Mouse (Mus musculus) ES-E14 (cell line): ENCODE measurements around the gene Lamtor2. TPM values are rescaled to one million over a fixed set of nuclear protein-coding genes. Genes with fewer than 3 reads are reported as not detected.

Experiments used
- DNase-seq: peaks from one replicate; pipeline ENCODE4 v3.0.0-alpha.2; 2013; ENCODE audit warnings: low read depth, low spot score
- H3K27ac ChIP-seq: 2 replicates; pipeline ENCODE4 v1.5.1; 2012; ENCODE audit warnings: low read depth, mild to moderate bottlenecking, low read length, moderate library complexity, mixed read lengths; ENCODE audit not compliant: poor library complexity, insufficient read depth, severe bottlenecking
- H3K36me3 ChIP-seq: 2 replicates; pipeline ENCODE4 v1.6.1; 2012; ENCODE audit warnings: mild to moderate bottlenecking, low read length, moderate library complexity, mixed read lengths; ENCODE audit not compliant: control insufficient read depth, poor library complexity, insufficient read depth, severe bottlenecking
- H3K4me1 ChIP-seq, 2 experiments: fragments of 150-350 bp in 1 of 2; sonication (generic) in 1 of 2; 2 replicates each; pipeline ENCODE4 v1.6.1; 2012; ENCODE audit warnings: low read length in 2 of 2, mild to moderate bottlenecking in 1 of 2, mixed read lengths in 1 of 2; ENCODE audit not compliant: control insufficient read depth in 2 of 2, insufficient read depth in 2 of 2, poor library complexity in 1 of 2
- H3K4me3 ChIP-seq, 2 experiments: fragments of 150-350 bp in 1 of 2; sonication (generic) in 1 of 2; 2 replicates each; pipeline ENCODE4 v1.5.1; 2012; ENCODE audit warnings: low read length in 2 of 2, low read depth in 1 of 2, mild to moderate bottlenecking in 1 of 2, mixed read lengths in 1 of 2; ENCODE audit not compliant: insufficient read depth in 1 of 2, poor library complexity in 1 of 2, severe bottlenecking in 1 of 2
- H3K9ac ChIP-seq: 2 replicates; pipeline ENCODE4 v1.6.1; 2012; ENCODE audit warnings: low read depth, mild to moderate bottlenecking, low read length, mixed read lengths; ENCODE audit not compliant: poor library complexity, insufficient read depth, severe bottlenecking
- H3K9me3 ChIP-seq: fragments of 150-350 bp; sonication (generic); 2 replicates; pipeline ENCODE4 v1.6.1; 2012; ENCODE audit warnings: low read depth, mild to moderate bottlenecking, low read length; ENCODE audit not compliant: control insufficient read depth, insufficient read depth
- CHD2 ChIP-seq: IDR thresholded peaks from 2 replicates; pipeline ENCODE4 v1.6.1; 2014; ENCODE audit warnings: mild to moderate bottlenecking, low read depth, low read length, inconsistent platforms
- HCFC1 ChIP-seq: IDR thresholded peaks from 2 replicates; pipeline ENCODE4 v1.6.1; 2012; ENCODE audit warnings: low read length, inconsistent platforms, borderline replicate concordance; ENCODE audit not compliant: insufficient read depth
- MAFK ChIP-seq: IDR thresholded peaks from 2 replicates; pipeline ENCODE4 v1.6.1; 2014; ENCODE audit warnings: mild to moderate bottlenecking, low read depth, low read length, inconsistent platforms; ENCODE audit not compliant: insufficient read depth
- ZC3H11A ChIP-seq: IDR thresholded peaks from 2 replicates; pipeline ENCODE4 v1.6.1; 2012; ENCODE audit warnings: low read depth, mild to moderate bottlenecking, inconsistent platforms, low read length, borderline replicate concordance
- ZNF384 ChIP-seq: IDR thresholded peaks from 2 replicates; pipeline ENCODE4 v1.6.1; 2012; ENCODE audit warnings: low read depth, low read length, inconsistent platforms
- in situ Hi-C, 2 experiments: fragments of 600-800 bp; cut with MboI; formaldehyde crosslinking; loops; one replicate each; pipeline ENCODE4 v1.15.1; 2025; ENCODE audit warnings: low sequenced_read_pairs in 2 of 2, inconsistent platforms in 1 of 2; ENCODE audit not compliant: unreplicated experiment in 2 of 2
- total RNA-seq: library from RNA; depleted of rRNA; stranded (reverse); fragments of 300-350 nt; gene quantifications from 2 replicates; pipeline ENCODE4 v1.2.3, GENCODE M21; 2012

Gene Lamtor2
- total RNA-seq, 1 experiment, result 108 TPM

GRCm38 (mm10) chr3:88503505-88503863, 49.4 kb downstream of the Lamtor2 start:
- no peak overlapping the region for H3K9ac ChIP-seq
- H3K9me3 ChIP-seq, result no peaks in the 10 kb centered on the region
- no peak overlapping the region for H3K27ac ChIP-seq
- no peaks in the 10 kb centered on the region for H3K36me3 ChIP-seq
- in situ Hi-C loops, result no loop called here
- peak overlapping the region in 1 of 2 experiments; percentile 56; a peak in 1 of 4 replicates for H3K4me3 ChIP-seq
- DNase-seq, result no peak
- peaks cover 2 to 26% of the 10 kb centered on the region in 2 experiments; a peak in 3 of 4 replicates for H3K4me1 ChIP-seq
- TF ChIP-seq ZNF384, result no peak
- TF ChIP-seq MAFK, result no peak

- no peak for TF ChIP-seq HCFC1
- TF ChIP-seq ZC3H11A, result no peak
- no peak for TF ChIP-seq CHD2
- no peak for TF ChIP-seq MAFK
- TF ChIP-seq ZNF384, result no peak
- Histone ChIP-seq H3K4me3 (peak overlapping the region; percentile 56 to 67), H3K4me1 (peaks cover 2 to 22% of the 10 kb centered on the region in 2 experiments; a peak in 3 of 4 replicates), H3K27ac (no peak overlapping the region), H3K9ac (peak overlapping the region; percentile 62), H3K9me3 (no peaks in the 10 kb centered on the region), H3K36me3 (no peaks in the 10 kb centered on the region)
- in situ Hi-C loops, result no loop called here
- no peak for DNase-seq
Observed at GRCm38 (mm10) chr3:88502641-88503504, 50.0 kb downstream of the Lamtor2 start.

- peak overlapping the region; percentile 56 to 67 for H3K4me3 ChIP-seq
- TF ChIP-seq MAFK (no peak), HCFC1 (no peak), CHD2 (no peak), ZC3H11A (no peak), ZNF384 (no peak)
- DNase-seq, result no peak
- H3K4me1 ChIP-seq, result peaks cover 2 to 20% of the 10 kb centered on the region in 2 experiments; a peak in 3 of 4 replicates
- no peak overlapping the region for H3K27ac ChIP-seq
- no peak overlapping the region for H3K9ac ChIP-seq
- no peaks in the 10 kb centered on the region for H3K9me3 ChIP-seq
- in situ Hi-C loops, result no loop called here
- no peaks in the 10 kb centered on the region for H3K36me3 ChIP-seq
Observed at GRCm38 (mm10) chr3:88502031-88502571, 50.8 kb downstream of the Lamtor2 start.

GRCm38 (mm10) chr3:88501366-88502030, 51.4 kb downstream of the Lamtor2 start:
- peaks cover 2 to 21% of the 10 kb centered on the region in 2 experiments; a peak in 3 of 4 replicates for H3K4me1 ChIP-seq
- peak overlapping the region; percentile 56 to 67; a peak in 3 of 4 replicates for H3K4me3 ChIP-seq
- no peak overlapping the region for H3K9ac ChIP-seq
- no peaks in the 10 kb centered on the region for H3K36me3 ChIP-seq
- no peak overlapping the region for H3K27ac ChIP-seq
- no peaks in the 10 kb centered on the region for H3K9me3 ChIP-seq
- DNase-seq, result no peak
- no peak for TF ChIP-seq ZC3H11A
- in situ Hi-C loops, result no loop called here
